Mouse (Mus musculus): ENCODE data around the gene Dlgap3. TPM values are rescaled to one million over a fixed set of nuclear protein-coding genes. Genes with fewer than 3 reads are reported as not detected.

Dlgap3 gene
- total and polyA plus RNA-seq, 2 experiments from 2014 or later, result 0.15 to 0.57 TPM

DNA sequence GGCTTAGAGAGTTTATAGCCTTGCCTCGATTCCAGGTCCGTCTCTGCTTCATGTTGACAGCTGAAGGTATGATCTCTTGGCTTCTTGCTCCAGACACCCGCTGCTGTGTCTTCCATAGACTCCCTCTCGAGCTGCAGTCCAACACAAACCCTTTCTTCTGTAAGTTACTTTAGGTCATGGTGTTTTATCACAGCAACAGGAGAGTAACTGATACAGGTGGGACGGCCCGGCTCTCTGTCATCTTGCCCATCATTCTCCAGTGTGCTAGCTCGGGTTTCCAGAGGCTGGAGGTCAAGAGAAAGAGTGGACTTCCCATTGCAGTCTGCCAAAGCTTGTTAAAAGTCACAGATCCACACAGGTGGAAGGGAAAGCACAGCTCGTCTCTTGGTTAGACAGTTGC, 5.1 kb upstream of the Dlgap3 start:
- Histone ChIP-seq H3K9me3 (replicated peaks; ENCODE audit: control insufficient read depth, low read length) (no peaks in the 10 kb centered on the region), H3K4me2 (ENCODE audit: low read depth, low read length) (no peak overlapping the region), H3K27ac (ENCODE audit: low read depth) (no peak overlapping the region), H3K4me1 (ENCODE audit: control insufficient read depth, insufficient read depth) (no peaks in the 10 kb centered on the region), H3K27me3 (ENCODE audit: control insufficient read depth, insufficient read depth, low read length) (peaks cover 24% of the 10 kb centered on the region), H3K36me3 (replicated peaks; ENCODE audit: control insufficient read depth, insufficient read depth, low read length) (no peaks in the 10 kb centered on the region), H3K4me3 (ENCODE audit: low read depth, low read length) (no peak overlapping the region), H3K9ac (replicated peaks; ENCODE audit: low read depth, low read length) (no peak overlapping the region)
- no peak for DNase-seq (ENCODE audit: low spot score)
- no peak for ATAC-seq (ENCODE audit: insufficient read depth, low read depth)
- WGBS, result 63% methylated on average over 8 of the region's 8 CpGs
- TF ChIP-seq CTCF (IDR thresholded peaks at IDR 0.05; ENCODE audit: low read depth) (no peak), EP300 (IDR thresholded peaks at IDR 0.05; ENCODE audit: low read depth) (no peak)

DNA sequence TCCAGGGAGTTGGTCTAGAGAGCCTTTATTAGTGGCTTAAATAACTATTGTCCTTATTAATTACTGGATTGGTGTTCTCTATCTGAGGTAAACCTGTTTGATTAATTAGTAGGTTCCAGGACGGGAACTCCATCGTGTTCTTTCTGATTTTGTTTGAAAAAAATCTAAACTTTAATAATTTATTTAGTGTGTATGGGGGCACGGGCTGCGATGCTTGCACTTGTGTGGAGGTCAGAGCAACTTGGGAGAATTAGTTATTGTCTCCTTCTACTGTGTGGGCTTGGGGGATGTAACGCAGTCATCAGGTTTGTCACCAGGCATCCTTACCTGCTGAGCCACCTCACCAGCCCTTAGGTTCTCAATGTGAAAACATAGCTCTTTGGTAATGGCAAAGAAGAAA, 1.9 kb upstream of the Dlgap3 start:
- H3K36me3 ChIP-seq (replicated peaks; ENCODE audit: control insufficient read depth, insufficient read depth, low read length), result no peaks in the 10 kb centered on the region
- TF ChIP-seq CTCF (IDR thresholded peaks at IDR 0.05; ENCODE audit: low read depth) (no peak), EP300 (IDR thresholded peaks at IDR 0.05; ENCODE audit: low read depth) (no peak)
- H3K4me2 ChIP-seq (ENCODE audit: low read depth, low read length), result no peak overlapping the region
- no peak overlapping the region for H3K9ac ChIP-seq (replicated peaks; ENCODE audit: low read depth, low read length)
- no peaks in the 10 kb centered on the region for H3K4me1 ChIP-seq (ENCODE audit: control insufficient read depth, insufficient read depth)
- no peaks in the 10 kb centered on the region for H3K9me3 ChIP-seq (replicated peaks; ENCODE audit: control insufficient read depth, low read length)
- no peak overlapping the region for H3K27ac ChIP-seq (ENCODE audit: low read depth)
- ATAC-seq (ENCODE audit: insufficient read depth, low read depth) (no peak), DNase-seq (ENCODE audit: low spot score) (no peak)
- H3K4me3 ChIP-seq (ENCODE audit: low read depth, low read length), result no peak overlapping the region
- WGBS, result 79% methylated on average over 5 of the region's 5 CpGs
- peaks cover 53% of the 10 kb centered on the region for H3K27me3 ChIP-seq (ENCODE audit: control insufficient read depth, insufficient read depth, low read length)

DNA sequence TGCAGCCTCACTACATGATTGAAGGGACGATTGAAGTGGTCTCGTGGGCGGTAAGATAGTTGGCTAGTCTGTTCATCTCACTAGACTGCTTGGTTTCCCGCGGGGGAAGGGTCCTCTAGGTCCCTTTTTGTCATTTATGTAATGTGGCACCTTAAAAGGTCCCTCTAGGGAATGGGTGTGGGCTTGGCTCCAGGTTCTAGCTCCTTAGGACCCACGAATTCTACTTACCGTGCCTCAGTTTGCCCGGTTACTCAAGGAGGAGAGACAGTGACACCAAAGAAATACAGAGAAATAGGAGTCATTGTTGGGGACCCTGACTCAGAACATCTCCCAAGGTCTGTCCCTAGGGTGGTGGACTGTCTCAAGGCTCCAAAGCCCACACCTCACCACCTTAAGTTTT, 1.3 kb upstream of the Dlgap3 start:
- H3K4me2 ChIP-seq (ENCODE audit: low read depth, low read length), result peak overlapping the region; percentile 99
- H3K27me3 ChIP-seq (ENCODE audit: control insufficient read depth, insufficient read depth, low read length), result peaks cover 59% of the 10 kb centered on the region
- ATAC-seq (ENCODE audit: insufficient read depth, low read depth), result no peak
- no peak for DNase-seq (ENCODE audit: low spot score)
- no peak overlapping the region for H3K9ac ChIP-seq (replicated peaks; ENCODE audit: low read depth, low read length)
- WGBS, result 14% methylated on average over 8 of the region's 8 CpGs
- TF ChIP-seq CTCF (IDR thresholded peaks at IDR 0.05; ENCODE audit: low read depth) (no peak), EP300 (IDR thresholded peaks at IDR 0.05; ENCODE audit: low read depth) (no peak)
- no peaks in the 10 kb centered on the region for H3K36me3 ChIP-seq (replicated peaks; ENCODE audit: control insufficient read depth, insufficient read depth, low read length)
- H3K4me3 ChIP-seq (ENCODE audit: low read depth, low read length), result peak overlapping the region; percentile 69
- no peaks in the 10 kb centered on the region for H3K9me3 ChIP-seq (replicated peaks; ENCODE audit: control insufficient read depth, low read length)
- H3K4me1 ChIP-seq (ENCODE audit: control insufficient read depth, insufficient read depth), result no peaks in the 10 kb centered on the region
- H3K27ac ChIP-seq (ENCODE audit: low read depth), result no peak overlapping the region

DNA sequence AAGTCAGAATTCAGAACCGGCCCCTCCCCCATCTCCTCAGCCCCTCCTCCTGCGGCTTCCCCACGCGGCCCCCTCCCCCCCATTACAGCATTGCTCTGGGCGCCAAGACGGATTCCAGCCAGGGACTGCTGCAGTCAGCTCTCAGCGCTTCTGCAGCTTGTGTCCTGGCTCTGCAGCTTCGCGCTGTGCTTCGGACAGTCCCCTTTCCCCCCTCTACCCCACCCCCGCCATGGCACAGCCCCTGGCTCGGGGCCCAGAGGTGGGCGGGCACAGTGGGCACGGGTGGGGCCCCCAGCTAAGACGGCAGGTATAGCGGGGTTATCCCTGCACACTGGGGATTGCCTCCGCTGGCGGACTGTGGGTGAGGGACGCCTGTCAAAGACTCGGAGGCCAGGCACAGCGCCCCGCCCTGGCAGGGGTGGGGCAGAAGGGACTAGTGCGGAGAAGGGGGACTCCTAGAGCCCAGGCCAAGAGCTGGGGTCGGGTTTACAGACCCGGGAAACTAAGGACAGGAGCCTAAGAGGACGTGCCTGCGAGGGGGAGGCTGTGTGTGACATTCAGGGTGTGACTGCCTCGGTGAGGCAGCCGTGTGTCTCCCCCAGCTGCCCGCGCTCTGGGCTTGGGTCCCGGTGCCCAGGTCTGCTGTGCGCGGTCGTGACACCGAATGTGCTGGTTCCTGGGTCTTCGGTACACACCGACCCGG, 642 bp upstream of the Dlgap3 start:
- ATAC-seq (ENCODE audit: insufficient read depth, low read depth), result peak; percentile 22
- H3K4me1 ChIP-seq (ENCODE audit: control insufficient read depth, insufficient read depth), result no peaks in the 10 kb centered on the region
- TF ChIP-seq CTCF (IDR thresholded peaks at IDR 0.05; ENCODE audit: low read depth) (no peak; the same call in 1 of the 2 replicates), EP300 (IDR thresholded peaks at IDR 0.05; ENCODE audit: low read depth) (no peak)
- no peaks in the 10 kb centered on the region for H3K36me3 ChIP-seq (replicated peaks; ENCODE audit: control insufficient read depth, insufficient read depth, low read length)
- no peaks in the 10 kb centered on the region for H3K9me3 ChIP-seq (replicated peaks; ENCODE audit: control insufficient read depth, low read length)
- peak overlapping the region; percentile 99 for H3K4me2 ChIP-seq (ENCODE audit: low read depth, low read length)
- H3K27ac ChIP-seq (ENCODE audit: low read depth), result no peak overlapping the region
- DNase-seq (ENCODE audit: low spot score), result no peak
- under 1% methylated on average over 38 of the region's 39 CpGs for WGBS
- H3K27me3 ChIP-seq (ENCODE audit: control insufficient read depth, insufficient read depth, low read length), result peaks cover 65% of the 10 kb centered on the region
- H3K4me3 ChIP-seq (ENCODE audit: low read depth, low read length), result peak overlapping the region; percentile 69
- H3K9ac ChIP-seq (replicated peaks; ENCODE audit: low read depth, low read length), result 0 out of 2 replicates have a peak overlapping the region, but pooled peaks have one; percentile 40

DNA sequence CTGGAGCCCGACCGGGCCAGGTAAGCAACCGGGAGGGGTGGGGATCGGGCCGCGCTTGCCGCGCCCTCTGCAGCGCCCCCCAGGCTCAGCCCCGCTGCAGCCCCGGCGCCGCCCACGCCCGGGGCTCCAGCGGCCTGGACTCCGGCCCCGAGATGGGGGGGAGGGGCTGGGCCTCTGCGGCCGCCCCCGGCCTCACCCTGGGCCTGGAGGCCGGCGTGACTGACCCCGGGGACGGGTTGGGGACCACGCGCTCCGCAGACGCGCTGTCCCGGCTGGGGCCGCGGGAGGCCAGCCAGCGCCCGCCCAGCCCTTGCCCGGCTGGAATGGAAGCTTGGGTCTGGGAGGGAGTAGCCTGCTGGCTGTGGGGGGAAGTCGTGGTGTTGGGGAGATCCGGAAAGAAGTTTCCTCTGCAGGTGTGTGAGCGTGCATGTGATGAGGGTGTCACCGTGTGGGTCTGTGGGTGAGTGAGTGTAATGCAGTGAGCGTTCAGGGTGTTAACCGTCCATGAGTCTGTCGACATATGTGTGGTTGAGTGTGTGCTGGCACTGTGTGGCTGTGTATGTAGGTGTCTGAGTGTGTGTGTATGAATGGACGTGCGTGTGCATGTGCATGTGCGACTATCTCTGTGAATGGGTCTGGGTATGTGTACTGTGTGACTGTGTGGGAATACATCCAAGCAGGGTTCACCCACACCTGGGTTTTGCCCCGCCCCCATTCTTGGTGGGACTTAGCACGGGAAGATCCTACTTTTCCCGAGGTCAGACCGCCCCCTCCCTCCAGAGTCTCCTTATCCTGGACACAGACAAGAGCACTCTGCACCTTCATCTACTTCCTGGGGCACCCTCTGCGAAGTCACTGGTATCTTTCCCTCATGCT, 580 bp downstream of the Dlgap3 start:
- H3K4me1 ChIP-seq (ENCODE audit: control insufficient read depth, insufficient read depth), result no peaks in the 10 kb centered on the region
- no peak for DNase-seq (ENCODE audit: low spot score)
- no peak overlapping the region for H3K27ac ChIP-seq (ENCODE audit: low read depth)
- 3% methylated on average over 42 of the region's 51 CpGs for WGBS
- peak overlapping the region; percentile 69 for H3K4me3 ChIP-seq (ENCODE audit: low read depth, low read length)
- H3K9ac ChIP-seq (replicated peaks; ENCODE audit: low read depth, low read length), result peak overlapping the region; percentile 40; the same call in 1 of the 2 replicates
- no peak for TF ChIP-seq EP300 (IDR thresholded peaks at IDR 0.05; ENCODE audit: low read depth)
- no peak for TF ChIP-seq CTCF (IDR thresholded peaks at IDR 0.05; ENCODE audit: low read depth)
- no peak for ATAC-seq (ENCODE audit: insufficient read depth, low read depth)
- peak overlapping the region; percentile 99 for H3K4me2 ChIP-seq (ENCODE audit: low read depth, low read length)
- H3K36me3 ChIP-seq (replicated peaks; ENCODE audit: control insufficient read depth, insufficient read depth, low read length), result no peaks in the 10 kb centered on the region
- H3K27me3 ChIP-seq (ENCODE audit: control insufficient read depth, insufficient read depth, low read length), result peaks cover 68% of the 10 kb centered on the region
- no peaks in the 10 kb centered on the region for H3K9me3 ChIP-seq (replicated peaks; ENCODE audit: control insufficient read depth, low read length)

Data from heart, postnatal 0 days (tissue).